Mouse (Mus musculus): ENCODE results near the gene Klhl26.

Gene Klhl26

DNA sequence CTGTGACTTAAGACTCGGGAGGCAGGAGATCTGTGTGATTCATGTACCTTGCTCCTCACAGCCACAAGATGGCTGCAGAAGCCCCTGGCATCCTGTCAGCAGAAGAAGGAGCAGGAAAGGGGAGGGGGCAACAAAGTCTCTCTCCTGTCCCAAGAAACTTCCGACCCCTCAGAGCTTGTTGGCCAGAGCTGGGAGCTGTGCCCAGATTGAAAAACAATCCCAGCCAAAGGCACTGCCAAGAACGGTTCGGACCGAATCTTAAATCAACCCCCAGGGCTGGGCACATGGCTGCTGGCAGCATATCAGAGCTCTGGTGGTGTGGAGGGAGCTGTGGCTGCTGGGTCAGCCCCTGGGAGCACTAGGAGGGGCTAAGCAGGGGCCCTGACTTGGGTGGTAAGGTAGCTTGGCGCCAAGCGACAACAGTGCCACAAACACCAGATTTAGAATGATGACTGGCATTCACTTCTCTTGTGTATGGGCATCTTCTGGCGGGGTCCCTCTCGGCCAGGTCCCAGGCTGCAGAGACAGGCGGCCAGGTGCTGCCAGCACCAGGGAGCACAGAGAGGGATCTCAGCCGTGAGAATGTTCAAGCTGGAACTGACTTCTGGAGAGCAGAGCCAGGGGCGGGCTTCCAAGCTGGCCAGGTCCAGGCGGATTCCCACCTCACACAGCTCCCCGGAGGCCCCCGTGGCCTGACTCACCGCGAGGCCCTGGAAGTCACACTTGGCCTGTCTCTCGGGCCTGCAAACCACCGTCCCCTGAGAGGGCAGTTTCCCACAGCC is 28.9 kb downstream of the Klhl26 start:
- no peak for DNase-seq (ENCODE audit: low read depth, low spot score)

DNA sequence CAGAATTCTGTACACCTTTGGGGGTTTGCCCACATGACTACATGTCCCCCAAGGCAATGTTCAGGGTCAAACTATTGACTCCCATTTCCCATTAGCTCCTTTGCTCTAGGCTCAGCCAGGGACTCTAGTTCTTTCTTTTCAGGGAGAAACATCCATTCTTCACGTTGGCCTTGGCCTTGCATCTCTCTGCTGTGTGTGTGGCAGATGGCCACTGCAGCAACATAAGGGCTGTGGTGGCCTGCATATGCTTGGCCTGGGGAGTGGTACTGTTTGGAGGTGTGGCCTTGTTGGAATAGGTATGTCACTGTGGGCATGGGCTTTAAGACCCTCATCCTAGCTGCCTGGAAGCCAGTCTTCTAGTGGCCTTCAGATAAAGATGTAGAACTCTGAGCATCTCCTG is 30.8 kb downstream of the Klhl26 start:
- DNase-seq (ENCODE audit: low read depth, low spot score), result no peak

DNA sequence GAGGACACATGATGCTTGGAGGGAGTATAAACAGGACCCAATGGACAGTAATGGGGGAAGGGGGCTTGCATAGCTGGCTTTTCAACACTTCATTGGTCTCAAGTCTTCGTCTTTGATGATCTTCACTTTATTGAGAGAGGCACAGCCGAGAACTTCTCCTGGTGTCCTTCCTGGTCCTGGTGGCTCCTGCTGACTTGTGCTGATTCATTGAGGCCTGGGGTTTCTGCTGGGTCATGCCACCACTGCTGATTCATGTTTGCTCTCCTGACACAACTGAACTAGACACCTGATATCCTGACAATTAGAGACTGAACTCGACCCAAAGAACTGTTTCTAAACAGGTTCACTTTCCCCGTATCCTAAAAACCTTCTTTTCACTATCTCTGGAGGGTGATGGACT is 33.4 kb downstream of the Klhl26 start:
- no peak for DNase-seq (ENCODE audit: low read depth, low spot score)

DNA sequence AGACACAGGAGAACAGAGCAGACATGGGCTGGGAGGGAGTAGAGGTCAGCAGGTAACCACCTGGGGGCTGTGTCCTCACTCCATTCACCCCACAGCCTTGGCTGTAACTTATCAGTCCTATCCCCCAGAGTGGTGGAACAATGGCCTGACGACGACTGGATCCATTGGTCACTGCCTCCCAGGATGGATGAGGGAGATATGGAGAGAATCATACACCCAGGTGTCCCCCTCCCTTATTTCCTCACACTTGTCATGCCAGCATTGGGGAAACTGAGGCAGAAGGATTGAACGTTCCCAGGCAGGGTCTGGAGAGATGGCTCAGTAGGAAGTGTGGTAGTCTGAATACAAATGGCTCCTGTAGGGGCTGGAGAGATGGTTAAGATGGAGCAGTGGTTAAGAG is 35.2 kb downstream of the Klhl26 start:
- no peak for DNase-seq (ENCODE audit: low read depth, low spot score)

DNA sequence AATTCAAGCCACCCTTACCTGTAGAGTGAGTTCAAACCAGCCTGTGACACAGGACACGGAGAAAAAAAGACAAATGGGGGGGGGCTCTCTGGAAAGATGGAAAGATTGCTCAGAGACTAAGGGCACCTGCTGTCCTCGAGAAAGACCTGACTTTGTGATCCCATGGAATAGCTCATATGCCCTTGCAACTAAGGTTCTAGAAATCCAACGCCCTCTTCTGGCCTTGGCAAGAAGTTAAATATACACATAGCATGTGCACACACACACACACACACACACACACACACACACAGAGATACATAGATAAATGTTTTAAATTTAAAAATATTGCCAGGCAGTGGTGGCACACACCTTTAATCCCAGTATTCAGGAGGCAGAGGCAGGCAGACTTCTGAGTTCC is 36.5 kb downstream of the Klhl26 start:
- DNase-seq (ENCODE audit: low read depth, low spot score), result no peak

DNA sequence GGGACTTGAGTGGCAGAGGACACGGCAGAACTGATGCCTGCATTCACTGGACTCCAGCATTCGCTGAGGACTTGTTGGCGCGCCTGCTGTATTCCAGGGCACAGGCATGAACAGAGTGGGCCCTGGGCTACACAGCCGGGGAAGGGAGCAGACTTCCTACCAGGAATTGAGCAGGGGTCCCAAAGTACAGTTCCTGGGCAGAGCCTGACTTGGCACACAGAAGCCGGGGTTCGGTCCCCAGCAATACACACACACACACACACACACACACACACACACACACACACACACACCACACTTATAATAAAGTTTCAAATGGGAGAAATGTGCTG is 37.0 kb downstream of the Klhl26 start:
- DNase-seq (ENCODE audit: low read depth, low spot score), result no peak

DNA sequence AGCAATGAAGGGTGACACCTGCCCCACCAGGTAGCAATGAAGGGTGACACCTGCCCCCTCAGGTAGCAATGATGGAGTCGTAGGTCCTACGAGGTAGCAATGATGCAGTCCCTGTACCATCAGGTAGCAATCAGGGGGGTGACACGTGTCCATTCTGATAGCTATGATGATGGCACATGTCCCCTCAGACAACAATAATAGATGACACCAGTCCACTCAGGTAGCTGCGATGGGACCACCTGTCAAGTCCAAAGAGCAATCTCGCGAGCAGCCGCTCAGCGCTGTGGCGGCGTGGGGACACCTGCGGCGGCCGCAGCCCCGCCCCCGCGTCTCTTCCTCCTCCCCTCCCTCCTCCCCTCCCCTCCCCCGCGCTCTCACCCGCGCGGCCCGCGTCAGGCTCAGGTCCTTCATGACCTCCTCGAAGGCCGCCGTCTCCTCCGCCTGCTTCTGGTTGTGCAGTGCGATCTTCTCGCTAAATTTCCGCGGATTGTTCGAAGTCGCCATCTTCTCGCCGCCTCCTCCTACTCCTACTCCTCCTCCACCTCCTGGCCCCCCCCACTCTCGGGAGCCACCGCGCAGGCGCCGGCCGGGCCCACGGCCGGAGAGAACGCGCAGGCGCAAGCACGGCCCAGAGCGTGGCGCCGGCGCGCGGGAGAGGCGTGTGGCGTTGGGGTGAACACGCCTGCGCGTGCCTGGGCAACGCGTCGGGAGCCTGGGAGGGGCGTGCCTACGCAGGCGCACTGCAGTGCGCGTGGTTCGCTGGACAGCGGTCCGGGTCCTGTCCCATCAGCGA is 37.5 kb downstream of the Klhl26 start, which contains the start of gene Crtc1:
TSS of gene Crtc1 (minus strand) at position 525 of the 793 bp plus-strand sequence.
- peak; percentile 83 for DNase-seq (ENCODE audit: low read depth, low spot score)

DNA sequence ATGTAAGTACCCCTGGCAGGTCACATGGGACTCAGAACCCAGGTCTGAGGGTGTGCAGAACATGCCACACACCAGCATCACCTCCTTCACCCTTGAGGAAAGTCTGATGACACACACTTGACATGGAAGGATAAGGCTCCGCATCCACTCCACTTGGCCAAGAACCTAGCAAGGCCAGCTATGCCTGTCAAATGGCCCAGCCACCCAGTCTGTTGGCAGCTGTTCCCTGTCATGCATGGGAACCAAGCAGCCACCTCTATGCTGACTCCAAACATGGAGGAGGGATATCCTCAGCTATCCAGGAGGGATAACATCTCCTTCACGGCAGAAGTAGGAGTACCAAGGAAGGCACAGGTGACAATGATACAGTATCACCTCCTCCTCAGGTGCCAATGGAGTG is 38.3 kb downstream of the Klhl26 start:
- DNase-seq (ENCODE audit: low read depth, low spot score), result no peak

DNA sequence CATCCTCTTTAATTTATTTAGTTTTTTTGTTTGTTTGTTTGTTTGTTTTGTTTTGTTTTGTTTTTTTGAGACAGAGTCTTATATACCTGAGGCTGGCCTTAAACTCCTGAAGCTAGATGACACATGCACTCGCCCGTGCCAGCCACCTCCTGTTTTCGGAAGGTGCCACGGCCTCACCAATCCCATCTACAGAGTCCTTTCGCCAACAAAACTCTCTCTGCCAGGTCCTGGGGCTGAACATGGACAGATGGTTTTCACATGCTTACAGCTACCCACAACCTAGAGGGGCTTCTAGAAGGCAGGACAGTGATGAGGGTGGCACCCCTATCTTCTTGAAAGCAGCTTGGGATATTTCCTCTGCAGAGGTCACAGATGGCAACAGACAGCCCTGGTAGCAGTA is 41.6 kb downstream of the Klhl26 start:
- DNase-seq (ENCODE audit: low read depth, low spot score), result no peak

DNA sequence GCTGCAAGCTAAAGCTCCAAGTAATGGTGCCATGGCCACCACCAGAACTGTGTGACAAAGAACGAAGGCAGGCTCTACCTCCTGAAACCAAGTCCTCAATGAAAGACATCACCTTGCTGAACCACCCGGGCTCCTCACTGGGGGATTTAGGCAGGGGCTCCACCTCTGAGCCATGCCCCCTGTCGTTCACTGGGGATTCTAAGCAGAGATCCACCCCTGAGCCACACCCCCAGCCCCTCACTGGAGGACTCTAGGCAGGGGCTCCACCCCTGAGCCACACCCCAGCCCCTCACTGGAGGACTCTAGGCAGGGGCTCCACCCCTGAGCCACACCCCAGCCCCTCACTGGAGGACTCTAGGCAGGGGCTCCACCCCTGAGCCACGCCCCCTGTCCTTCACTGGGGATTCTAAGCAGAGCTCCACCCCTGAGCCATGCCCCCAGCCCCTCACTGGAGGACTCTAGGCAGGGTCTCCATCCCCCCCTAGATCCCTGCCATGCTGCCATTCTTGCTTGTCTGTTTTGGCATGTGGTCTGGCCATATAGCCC is 43.7 kb downstream of the Klhl26 start:
- DNase-seq (ENCODE audit: low read depth, low spot score), result no peak

DNA sequence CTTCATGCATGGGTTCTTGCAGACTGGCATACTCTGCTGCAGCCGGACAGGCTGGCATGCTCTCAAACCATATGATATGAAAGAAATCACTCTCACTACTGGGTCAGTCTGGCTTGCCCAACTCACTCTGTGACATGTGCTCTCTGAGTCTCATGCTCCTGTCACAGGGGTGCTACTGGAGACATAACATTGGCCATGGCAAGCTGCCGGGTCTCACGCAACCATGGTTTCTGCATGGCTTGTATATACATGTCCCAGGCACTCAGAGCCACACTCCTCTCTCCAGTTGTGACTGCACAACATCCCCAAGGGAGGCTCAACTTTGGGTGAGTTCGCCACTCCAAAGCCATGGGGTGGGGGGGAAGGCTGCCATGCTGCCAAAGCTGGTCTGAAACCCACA is 45.6 kb downstream of the Klhl26 start:
- no peak for DNase-seq (ENCODE audit: low read depth, low spot score)

DNA sequence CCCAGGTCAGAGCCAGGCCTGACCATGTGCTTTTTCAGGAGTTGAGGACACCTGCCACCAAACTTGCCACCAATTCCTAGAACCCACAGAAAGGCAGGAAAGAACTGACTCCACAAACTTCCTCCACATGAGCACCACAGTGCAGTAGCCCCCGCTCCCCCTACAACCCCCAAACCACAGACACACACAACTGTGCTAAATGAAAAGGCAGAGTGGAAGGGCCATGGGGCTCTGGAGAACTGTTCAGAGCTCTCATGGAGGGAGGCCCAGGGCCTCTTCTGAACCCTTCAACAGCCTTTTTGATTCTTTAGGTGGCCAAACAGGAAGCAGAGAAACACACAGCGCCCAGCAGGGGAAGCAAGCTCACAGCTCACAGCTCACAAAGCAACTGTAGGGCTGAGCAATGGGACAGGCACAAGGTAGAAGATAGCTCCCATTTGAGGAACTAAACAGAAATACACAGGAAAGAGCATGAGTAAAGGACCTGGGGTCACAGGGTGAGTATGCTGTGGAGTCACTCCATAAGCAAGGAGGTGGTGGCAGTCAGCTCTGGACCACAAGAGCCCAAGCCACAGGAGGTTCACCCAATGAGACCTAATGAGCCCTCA is 50.4 kb downstream of the Klhl26 start:
- no peak for DNase-seq (ENCODE audit: low read depth, low spot score)

DNA sequence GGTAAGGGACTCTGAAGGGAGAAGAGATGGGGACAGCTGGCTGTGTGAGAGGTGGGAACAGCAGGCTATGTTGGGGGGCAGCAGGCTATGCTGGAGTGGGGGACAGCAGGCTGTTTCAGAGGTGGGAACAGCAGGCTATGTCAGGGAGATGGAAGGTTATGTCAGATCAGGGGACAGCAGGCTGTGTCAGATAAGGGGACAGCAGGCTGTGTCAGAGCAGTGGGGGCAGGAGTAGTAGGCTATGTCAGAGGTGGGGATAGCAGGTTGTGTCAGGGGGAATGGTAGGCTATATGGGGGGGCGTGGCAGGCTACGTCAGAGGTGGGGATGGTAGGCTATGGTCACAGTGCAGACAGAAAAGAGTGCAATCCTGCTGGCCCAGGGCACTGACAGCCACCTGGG is 54.0 kb downstream of the Klhl26 start:
- no peak for DNase-seq (ENCODE audit: low read depth, low spot score)

DNA sequence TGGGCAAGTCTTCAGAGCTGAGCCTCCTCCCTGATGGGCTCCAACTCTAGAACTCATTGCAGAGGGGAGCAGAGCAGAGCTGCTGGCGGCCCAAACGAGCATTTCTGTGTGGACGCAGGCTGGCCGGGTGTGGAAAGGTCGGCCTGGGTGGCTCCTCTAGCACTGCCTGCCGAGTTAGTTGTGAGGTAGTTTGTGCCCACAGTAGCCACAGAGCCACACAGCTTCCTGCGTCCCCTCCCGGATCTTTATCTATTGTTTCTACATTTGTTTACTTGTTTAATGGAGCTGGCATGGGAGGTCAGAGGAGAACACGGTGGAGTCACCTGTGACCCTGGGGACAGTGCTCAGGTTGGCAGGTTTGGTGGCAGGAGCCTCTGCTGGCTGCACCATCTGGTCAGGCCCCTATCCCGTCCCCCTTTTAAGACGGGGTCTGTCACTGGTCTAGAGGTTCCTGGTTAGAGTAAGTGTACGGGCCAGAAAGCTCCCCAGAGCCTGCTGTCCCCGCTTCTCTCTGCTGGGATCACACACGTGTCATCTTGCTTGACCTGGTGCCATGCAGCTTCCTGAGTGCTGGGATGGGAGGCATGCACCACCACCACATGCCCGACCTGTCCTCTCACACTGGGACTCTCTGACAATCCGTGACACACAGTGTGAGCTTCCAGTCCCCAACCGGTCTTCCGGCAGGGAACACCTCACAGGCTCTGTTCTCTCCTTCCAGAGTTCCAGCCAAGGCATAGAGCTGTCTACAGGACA is 55.2 kb downstream of the Klhl26 start:
- DNase-seq (ENCODE audit: low read depth, low spot score), result no peak

DNA sequence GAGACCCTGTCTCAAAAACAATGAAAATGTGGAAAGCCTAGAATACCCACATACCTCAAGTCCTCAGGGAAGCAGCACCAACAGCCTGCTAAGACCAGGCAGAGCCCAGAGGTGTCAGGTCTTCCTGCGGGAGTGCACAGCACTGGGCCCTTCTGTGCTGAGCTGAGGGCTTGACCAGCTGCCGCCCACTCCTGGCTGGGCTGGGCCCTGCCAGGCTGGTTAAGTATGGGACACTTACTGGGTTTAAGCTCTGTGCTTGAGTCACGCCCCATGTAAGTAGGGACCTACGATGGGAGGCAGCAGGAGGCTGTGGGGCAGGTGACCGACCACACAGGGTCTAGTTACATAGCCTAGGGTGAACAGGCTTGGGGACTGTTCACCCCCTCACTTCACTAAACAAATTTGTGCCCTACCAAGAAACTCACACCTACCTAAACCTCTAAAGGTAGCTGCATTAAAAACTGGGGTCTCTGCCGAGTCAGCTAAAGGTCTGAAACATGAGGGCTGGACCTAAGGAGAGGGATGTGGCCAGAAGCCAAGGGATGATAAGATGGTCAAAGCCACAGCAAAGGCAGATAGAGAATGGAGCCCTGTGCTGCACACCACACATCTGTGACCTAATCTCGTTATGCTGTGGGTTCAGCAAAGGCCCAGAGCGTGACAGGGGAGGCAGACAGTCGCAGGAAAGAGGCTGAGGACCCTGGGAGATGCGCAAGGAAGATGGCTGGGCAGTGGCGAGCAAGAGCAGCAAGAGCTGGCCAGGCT is 56.7 kb downstream of the Klhl26 start:
- no peak for DNase-seq (ENCODE audit: low read depth, low spot score)

DNA sequence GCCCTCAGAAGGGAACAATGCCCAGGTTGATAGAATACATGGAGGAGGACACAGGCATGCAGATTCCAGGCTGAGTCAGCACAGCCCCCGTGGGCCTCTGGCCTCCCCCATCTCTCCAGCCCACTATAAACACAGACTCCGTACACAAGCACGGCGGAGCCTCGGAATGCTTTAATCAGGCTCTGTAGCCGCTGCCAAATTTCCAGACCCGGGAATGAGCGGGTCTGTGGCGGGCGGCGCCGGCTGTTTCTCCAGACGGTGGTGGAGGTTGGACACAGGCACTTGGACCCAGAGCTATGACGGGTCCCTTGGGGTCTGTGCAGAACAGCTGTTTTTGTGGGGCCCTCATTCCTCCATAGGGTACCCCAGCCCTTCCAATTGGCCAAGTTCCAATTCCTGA is 57.8 kb downstream of the Klhl26 start:
- DNase-seq (ENCODE audit: low read depth, low spot score), result peak; percentile 62

DNA sequence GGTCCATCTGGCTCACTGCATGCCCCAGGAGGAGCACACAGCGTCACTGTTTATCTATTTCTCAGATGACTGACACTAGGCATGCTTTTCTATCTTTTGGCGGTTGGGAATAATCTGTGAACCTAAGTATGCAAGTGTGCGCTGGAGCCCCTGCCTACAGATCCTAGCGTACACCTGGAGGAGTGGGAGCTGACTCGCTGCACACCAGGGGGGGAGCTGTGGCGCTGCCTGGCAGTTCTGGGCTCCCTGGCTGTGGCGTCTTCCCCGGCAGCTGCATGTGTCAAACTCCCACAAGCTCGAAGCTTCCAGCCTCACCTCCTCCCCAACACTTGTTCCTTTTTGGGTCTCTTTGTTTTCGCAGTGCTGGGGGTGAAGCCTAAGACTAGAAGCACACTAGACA is 58.9 kb downstream of the Klhl26 start:
- peak; percentile 92 for DNase-seq (ENCODE audit: low read depth, low spot score)

DNA sequence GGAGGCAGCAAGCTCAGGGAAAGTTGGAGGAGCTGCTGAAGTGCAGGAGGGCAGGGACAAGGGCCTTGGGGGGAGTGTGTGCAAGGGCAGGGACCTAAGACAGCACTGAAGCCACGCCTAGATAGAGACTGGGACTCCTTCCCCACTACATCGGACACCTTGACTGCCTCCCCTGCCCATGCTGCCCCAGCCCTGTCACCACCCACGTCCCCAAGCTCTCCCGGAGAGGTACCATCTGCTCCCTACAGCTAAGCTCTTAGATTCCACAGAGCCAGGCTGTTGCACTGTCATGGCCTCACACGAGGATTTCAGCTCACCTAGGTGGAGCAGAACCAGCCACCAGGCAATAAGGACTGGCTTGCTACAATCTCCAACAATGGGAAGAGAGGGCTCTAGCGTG is 59.8 kb downstream of the Klhl26 start:
- DNase-seq (ENCODE audit: low read depth, low spot score), result peak; percentile 76

DNA sequence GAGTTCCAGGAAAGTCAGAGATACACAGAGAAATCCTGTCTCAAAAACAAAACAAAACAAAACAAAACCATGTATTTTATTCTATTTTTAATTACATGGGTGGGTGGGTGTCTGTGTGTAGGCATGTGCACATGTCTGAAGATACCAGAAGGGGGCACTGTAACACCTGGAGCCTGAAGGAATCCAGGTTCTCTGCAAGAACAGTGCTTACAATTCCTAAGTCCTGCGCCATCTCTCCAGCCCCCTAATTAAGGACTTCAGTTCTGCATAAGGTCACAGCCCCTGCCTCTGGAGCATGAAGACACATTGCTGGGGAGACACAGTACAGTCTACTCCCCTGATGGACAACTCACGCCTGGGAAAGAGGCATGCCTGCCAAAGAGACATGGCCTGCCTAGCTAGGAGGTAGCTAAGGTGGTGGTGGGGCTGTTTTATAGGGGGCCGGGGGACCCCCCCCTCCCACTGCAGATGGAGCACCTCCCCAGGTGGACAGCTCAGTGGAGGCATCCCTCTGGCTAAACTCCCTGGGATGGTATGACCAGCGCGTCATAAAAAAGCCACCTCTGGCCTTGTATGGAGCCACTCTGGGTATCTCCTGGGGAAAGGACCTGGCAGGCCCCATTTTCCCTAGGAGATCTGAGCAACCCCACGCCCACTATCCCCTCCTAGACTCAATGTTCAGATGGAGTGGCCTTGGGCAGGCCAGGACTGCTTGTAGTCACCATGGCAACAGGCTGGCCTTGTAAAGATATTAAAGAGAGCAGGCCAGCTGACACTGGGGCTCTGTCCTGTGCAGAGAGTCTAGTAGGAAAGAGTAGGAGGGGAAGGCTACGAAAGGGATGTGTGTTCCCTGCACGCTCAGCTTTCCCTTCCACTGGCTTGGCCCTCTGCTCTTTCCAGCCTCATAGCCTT is 61.0 kb downstream of the Klhl26 start:
- DNase-seq (ENCODE audit: low read depth, low spot score), result peak; percentile 32
